Mouse (Mus musculus) central nervous system, embryonic 14 days (tissue): ENCODE results near the gene Dmrtc1c1. TPM values are rescaled to one million over a fixed set of nuclear protein-coding genes. Genes with fewer than 3 reads are reported as not detected.

ENCODE experiments used
- polyA plus RNA-seq: library from polyadenylated mRNA; depleted of rRNA; stranded (reverse); fragments of >200 nt; gene quantifications from 2 replicates; pipeline ENCODE4 v1.2.3, GENCODE M21; 2012; rRNA removed

Gene Dmrtc1c1
- not detected in 2 replicates for polyA plus RNA-seq

GRCm38 (mm10) chrX:102802663-102803062, at the start of gene Dmrtc1c1:
Gene Dmrtc1c1, plus strand, starts transcription at chrX:102802963.

GRCm38 (mm10) chrX:102854516-102854915, 51.8 kb downstream of the Dmrtc1c1 start, which contains the start of gene Dmrtc1c2:
Gene Dmrtc1c2, minus strand, starts transcription at chrX:102854616.

Other genes starting within 250 kb of the Dmrtc1c1 start
- 7.6 and 8.6 TPM in 2 replicates for gene Phka1, start 158.7 kb upstream of the Dmrtc1c1 start, polyA plus RNA-seq
- not detected in 2 replicates for gene Gm3880, start 116.0 kb upstream of the Dmrtc1c1 start, polyA plus RNA-seq
- gene Gm9112, start 95.3 kb upstream of the Dmrtc1c1 start, polyA plus RNA-seq: not detected in 2 replicates
- not detected in 2 replicates for gene Dmrtc1b, start 95.1 kb upstream of the Dmrtc1c1 start, polyA plus RNA-seq
- not detected in 2 replicates for gene Dmrtc1c2, start 51.7 kb downstream of the Dmrtc1c1 start, polyA plus RNA-seq
- gene 1700031F05Rik, start 65.0 kb downstream of the Dmrtc1c1 start, polyA plus RNA-seq: 0.05 TPM in 1 of 2 replicates, not detected in the other
- 0.64 and 1.0 TPM in 2 replicates for gene Dmrtc1a, start 105.7 kb downstream of the Dmrtc1c1 start, polyA plus RNA-seq
- gene 1700011M02Rik, start 105.9 kb downstream of the Dmrtc1c1 start, polyA plus RNA-seq: not detected in 2 replicates
- not detected in 2 replicates for gene 1700018G05Rik, start 125.4 kb downstream of the Dmrtc1c1 start, polyA plus RNA-seq